23 mouse cellular contexts compared by ENCODE assay signal in genomic region chr17:90094999-90095398, GRCm38 (mm10).
A peak's percentile ranks its signal among the peaks of the same experiment; 100 is the strongest.
DNase-seq lines count a peak whose midpoint lies in the region; ATAC-seq lines count a peak whose summit lies in the region.
"Had no signal": no experiment of that assay in that cellular context is flagged by ENCODE, and none has a peak within 500 bp of the region (broad histone marks: within the 10 kb centered on the region; RNA-seq: fewer than 3 reads in every experiment).

No protein-coding gene starts in this region.

- H3K4me2 ChIP-seq in heart, embryonic 11.5 days = no peak overlapping the region
- H3K4me2 ChIP-seq: forebrain, embryonic 13.5 days; hindbrain, embryonic 12.5 days had no signal

- no peak overlapping the region for H3K4me3 ChIP-seq in heart, embryonic 11.5 days (ENCODE audit: low read depth, low read length)
- H3K4me3 ChIP-seq: embryonic facial prominence, embryonic 10.5 days; forebrain, embryonic 13.5 days; hindbrain, embryonic 12.5 days had no signal

- 80% methylated on average over 3 of the region's 3 CpGs for WGBS in heart, embryonic 11.5 days (ENCODE audit: insufficient replicate concordance)

- H3K4me1 ChIP-seq in heart, embryonic 11.5 days (ENCODE audit: control insufficient read depth, insufficient read depth, low read length) = no peaks in the 10 kb centered on the region
- H3K4me1 ChIP-seq: embryonic facial prominence, embryonic 10.5 days; forebrain, embryonic 13.5 days; hindbrain, embryonic 12.5 days had no signal

- no peaks in the 10 kb centered on the region for H3K9me3 ChIP-seq in heart, embryonic 11.5 days (replicated peaks; ENCODE audit: control insufficient read depth, low read length)
- H3K9me3 ChIP-seq: embryonic facial prominence, embryonic 10.5 days; forebrain, embryonic 13.5 days; hindbrain, embryonic 12.5 days had no signal

- no peaks in the 10 kb centered on the region for H3K27me3 ChIP-seq in heart, embryonic 11.5 days (ENCODE audit: control insufficient read depth, insufficient read depth, low read length)
- H3K27me3 ChIP-seq: CH12.LX; forebrain, embryonic 13.5 days; hindbrain, embryonic 12.5 days had no signal

- peak; percentile 38 to 71 for DNase-seq in frontal cortex, adult 2 months (ENCODE audit: extremely low spot score in 1 of 2, low spot score in 1 of 2)
- no peak for DNase-seq in frontal cortex, postnatal 14 days (ENCODE audit: low spot score in 2 of 2)
- peak; percentile 24 for DNase-seq in left cerebral cortex, adult 11 months (ENCODE audit: low spot score)
- no peak for DNase-seq in left cerebral cortex, postnatal 36 days (ENCODE audit: low spot score in 2 of 2)
- peak; percentile 35 to 41 for DNase-seq in right cerebral cortex, adult 2 months (ENCODE audit: low spot score in 2 of 2)
- DNase-seq in right cerebral cortex, postnatal 4 days = no peak
- DNase-seq in thymus, adult 18-20 months = no peak
- DNase-seq: adrenal gland, postnatal 14 days; cerebellum, adult 18-20 months; cerebellum, adult 9-11 months; forebrain, postnatal 0 days; gastrocnemius, postnatal 36 days; heart, adult 11 months; heart, postnatal 10 days; heart, postnatal 4 days had no signal

- no peak overlapping the region for H3K27ac ChIP-seq in heart, embryonic 11.5 days (ENCODE audit: low read depth, low read length)
- H3K27ac ChIP-seq: embryonic facial prominence, embryonic 10.5 days; forebrain, embryonic 13.5 days; hindbrain, embryonic 12.5 days had no signal

- no peak for ATAC-seq in heart, embryonic 11.5 days (replicated peaks; ENCODE audit: insufficient number of reproducible peaks, low FRiP score, low TSS enrichment)
- ATAC-seq: activated CD4-positive, CD25-positive, alpha-beta regulatory T cell, adult 4 months; forebrain, embryonic 13.5 days; forebrain, postnatal 0 days; hindbrain, embryonic 16.5 days; Patski had no signal

- intact Hi-C loops in left cerebral cortex, postnatal 36 days (cut with DNase I) = no loop called here

- no peak overlapping the region for H3K9ac ChIP-seq in heart, embryonic 11.5 days (ENCODE audit: low read depth, low read length)
- H3K9ac ChIP-seq: forebrain, embryonic 13.5 days; forebrain, postnatal 0 days; hindbrain, embryonic 12.5 days had no signal

- no peaks in the 10 kb centered on the region for H3K36me3 ChIP-seq in heart, embryonic 11.5 days (ENCODE audit: control insufficient read depth, insufficient read depth, low read length)
- H3K36me3 ChIP-seq: embryonic facial prominence, embryonic 10.5 days; hindbrain, embryonic 12.5 days had no signal

Comparison
In these comparisons a context has a peak if more than half of its experiments do, and no peak if none do; other contexts are left out.
1. DNase-seq: peak in frontal cortex, adult 2 months (2 of 2), left cerebral cortex, adult 11 months (single experiment) and right cerebral cortex, adult 2 months (2 of 2); none in frontal cortex, postnatal 14 days (0 of 2), left cerebral cortex, postnatal 36 days (0 of 2), right cerebral cortex, postnatal 4 days (single experiment) and thymus, adult 18-20 months (0 of 2).